9 mouse cellular contexts compared by ENCODE assay signal in genomic region chr19:29683844-29684540, GRCm38 (mm10). TPM values are rescaled to one million over a fixed set of nuclear protein-coding genes. Genes with fewer than 3 reads are reported as not detected.
A peak's percentile ranks its signal among the peaks of the same experiment; 100 is the strongest.
DNase-seq lines count a peak whose midpoint lies in the region; TF ChIP-seq lines count a peak whose summit lies in the region.
"Had no signal": no experiment of that assay in that cellular context is flagged by ENCODE, and none has a peak within 500 bp of the region (broad histone marks: within the 10 kb centered on the region; RNA-seq: fewer than 3 reads in every experiment).

No protein-coding gene starts in this region.

- no peaks in the 10 kb centered on the region for H3K79me2 ChIP-seq in MEL (ENCODE audit: control insufficient read depth, insufficient read depth, low read length, poor library complexity)

- TF ChIP-seq POLR2A in MEL (IDR thresholded peaks at IDR 0.05; ENCODE audit: control insufficient read depth in 1 of 2, insufficient read depth in 1 of 2, low read depth in 1 of 2, low read length in 2 of 2, poor library complexity in 1 of 2), result no peak
- no peak for TF ChIP-seq POLR2A in bone marrow macrophage, adult 2 months (IDR thresholded peaks at IDR 0.05; ENCODE audit: borderline replicate concordance, low read depth, low read length)
- no peak for TF ChIP-seq POLR2A in embryonic fibroblast, embryonic 13.5 days (IDR thresholded peaks at IDR 0.05; ENCODE audit: low read depth, low read length)

- TF ChIP-seq EP300 in MEL (IDR thresholded peaks at IDR 0.05; ENCODE audit: low read depth in 1 of 2, low read length in 2 of 2), result no peak

- peak; percentile 99 for TF ChIP-seq RAD21 in MEL (IDR thresholded peaks at IDR 0.05; ENCODE audit: low read depth, low read length)

- intact Hi-C loops in heart, postnatal 14 days (cut with DNase I), result loop anchor here (2.0 kb wide), 2 partner anchors 137 to 295 kb away; no protein-coding TSS in a partner anchor

- H3K36me3 ChIP-seq in MEL (ENCODE audit: control insufficient read depth in 1 of 2, insufficient read depth in 2 of 2, low read length in 2 of 2), result peaks cover 0 to 11% of the 10 kb centered on the region in 2 experiments; a peak in 2 of 4 replicates

- H3K4me3 ChIP-seq in MEL (ENCODE audit: control insufficient read depth in 1 of 2, insufficient read depth in 1 of 2, low read depth in 2 of 2, low read length in 2 of 2), result no peak overlapping the region
- H3K4me3 ChIP-seq in bone marrow macrophage, adult 2 months (ENCODE audit: insufficient read depth, low read length), result no peak overlapping the region
- no peak overlapping the region for H3K4me3 ChIP-seq in embryonic fibroblast, embryonic 13.5 days (ENCODE audit: insufficient read depth, low read length)
- peak overlapping the region; percentile 43 for H3K4me3 ChIP-seq in layer of hippocampus, adult 2 months
- H3K4me3 ChIP-seq: megakaryocyte, embryonic 14.5 days had no signal

- peak in 2 of 3 experiments; percentile 98 to 99 for TF ChIP-seq CTCF in MEL (IDR thresholded peaks at IDR 0.05 in 2 of 3, conservative IDR thresholded peaks at IDR 0.05 in 1 of 3; ENCODE audit: control insufficient read depth in 1 of 3, insufficient read depth in 1 of 3, low read depth in 2 of 3, low read length in 3 of 3, poor library complexity in 1 of 3, severe bottlenecking in 1 of 3)
- peak; percentile 55 for TF ChIP-seq CTCF in bone marrow macrophage, adult 2 months (IDR thresholded peaks at IDR 0.05; ENCODE audit: low read depth, low read length)
- peak; percentile 52 for TF ChIP-seq CTCF in embryonic fibroblast, embryonic 13.5 days (IDR thresholded peaks at IDR 0.05; ENCODE audit: borderline replicate concordance, insufficient read depth, low read length)
- peak; percentile 93 for TF ChIP-seq CTCF in layer of hippocampus, adult 2 months (conservative IDR thresholded peaks at IDR 0.05)

- H3K4me1 ChIP-seq in MEL (ENCODE audit: control insufficient read depth in 1 of 2, insufficient read depth in 2 of 2, low read length in 2 of 2), result peaks cover 4 to 10% of the 10 kb centered on the region in 2 experiments
- no peaks in the 10 kb centered on the region for H3K4me1 ChIP-seq in bone marrow macrophage, adult 2 months (ENCODE audit: control insufficient read depth, insufficient read depth, low read length)
- H3K4me1 ChIP-seq in embryonic fibroblast, embryonic 13.5 days (ENCODE audit: control insufficient read depth, insufficient read depth, low read length), result no peaks in the 10 kb centered on the region

- DNase-seq in MEL (ENCODE audit: low read depth, low spot score), result peak; percentile 95
- peak; percentile 72 to 84 for DNase-seq in heart, postnatal 14 days
- peak; percentile 82 to 90 for DNase-seq in layer of hippocampus, adult 2 months (ENCODE audit: low spot score in 2 of 2)
- peak; percentile 77 for DNase-seq in lung, postnatal 25 days (ENCODE audit: low spot score)
- DNase-seq in right cerebral cortex, adult 18-20 months, result peak; percentile 80
- DNase-seq in urinary bladder, postnatal 36 days (ENCODE audit: low spot score in 2 of 2), result peak; percentile 62 to 78

- H3K9ac ChIP-seq in MEL (ENCODE audit: control insufficient read depth, low read depth, low read length, poor library complexity, severe bottlenecking), result no peak overlapping the region

- no peak overlapping the region for H3K27ac ChIP-seq in MEL (ENCODE audit: control insufficient read depth, low read depth, low read length)
- no peak overlapping the region for H3K27ac ChIP-seq in bone marrow macrophage, adult 2 months (ENCODE audit: insufficient read depth, low read depth, low read length)
- no peak overlapping the region for H3K27ac ChIP-seq in embryonic fibroblast, embryonic 13.5 days (ENCODE audit: insufficient read depth, low read length)
- peak overlapping the region; percentile 40; the same call in 1 of the 2 replicates for H3K27ac ChIP-seq in layer of hippocampus, adult 2 months

- no peaks in the 10 kb centered on the region for H3K9me3 ChIP-seq in MEL (replicated peaks; ENCODE audit: insufficient read depth, low read length)

- no peaks in the 10 kb centered on the region for H3K27me3 ChIP-seq in MEL (ENCODE audit: control insufficient read depth in 1 of 2, insufficient read depth in 2 of 2, low read length in 2 of 2)

TF ChIP-seq in MEL, 35 proteins besides CTCF, POLR2A, EP300 and RAD21:
- TF ChIP-seq MYB (IDR thresholded peaks at IDR 0.05; ENCODE audit: low read depth, low read length), result no peak
- TF ChIP-seq MEF2A (IDR thresholded peaks at IDR 0.05; ENCODE audit: extremely low read depth, insufficient replicate concordance, low read depth, low read length, poor library complexity, severe bottlenecking), result no peak
- TF ChIP-seq UBTF (IDR thresholded peaks at IDR 0.05; ENCODE audit: borderline replicate concordance, insufficient read depth, low read depth, low read length), result no peak
- TF ChIP-seq SMC3 (IDR thresholded peaks at IDR 0.05; ENCODE audit: low read depth, low read length), result peak; percentile 98
- TF ChIP-seq JUND (IDR thresholded peaks at IDR 0.05; ENCODE audit: low read depth, low read length), result no peak
- peak; percentile 97 for TF ChIP-seq ZC3H11A (IDR thresholded peaks at IDR 0.05; ENCODE audit: low read depth, low read length)
- TF ChIP-seq GATA1 (IDR thresholded peaks at IDR 0.05; ENCODE audit: low read depth, low read length), result no peak
- peak; percentile 28; the same call in 1 of the 2 replicates for TF ChIP-seq SIN3A (IDR thresholded peaks at IDR 0.05; ENCODE audit: low read length)

RNA-seq across cellular contexts. Expression of gene Mlana, which starts 13.6 kb away (rescaled TPM):
- total RNA-seq in MEL (2012; rRNA removed), result 0.27 and 0.69 TPM in 2 replicates
- polyA plus RNA-seq in MEL (2012; ENCODE audit: insufficient read depth in 1 of 2, insufficient read length in 2 of 2, low read depth in 1 of 2, low replicate concordance in 2 of 2, missing spikeins in 1 of 2), result under 1 TPM in 1 of 2 experiments, not detected in 1; 0.78 TPM
- not detected in 2 replicates for polyA plus RNA-seq in bone marrow macrophage, adult 2 months (2012; ENCODE audit: insufficient read depth, insufficient read length, missing spikeins)
- polyA plus RNA-seq in embryonic fibroblast, embryonic 13.5 days (2011; ENCODE audit: insufficient read length, low read depth, missing spikeins), result not detected in 2 replicates
- 1 to 10 TPM in 1 of 2 experiments, under 1 TPM in 1; 1.00 to 1.4 TPM for total RNA-seq in heart, postnatal 14 days (2021)
- total RNA-seq in layer of hippocampus, adult 2 months (2021), result under 1 TPM; 0.56 to 0.79 TPM

RNA-seq across cellular contexts. Expression of gene Ermp1, which starts 35.8 kb away (rescaled TPM):
- 62.3 and 68.4 TPM in 2 replicates for total RNA-seq in MEL (2012; rRNA removed)
- polyA plus RNA-seq in MEL (2012; ENCODE audit: insufficient read depth in 1 of 2, insufficient read length in 2 of 2, low read depth in 1 of 2, low replicate concordance in 2 of 2, missing spikeins in 1 of 2), result 100 to 1,000 TPM in 1 of 2 experiments, 10 to 100 TPM in 1; 82.0 to 167 TPM
- 11.4 and 11.7 TPM in 2 replicates for polyA plus RNA-seq in bone marrow macrophage, adult 2 months (2012; ENCODE audit: insufficient read depth, insufficient read length, missing spikeins)
- polyA plus RNA-seq in embryonic fibroblast, embryonic 13.5 days (2011; ENCODE audit: insufficient read length, low read depth, missing spikeins), result 25.1 and 29.4 TPM in 2 replicates
- total RNA-seq in heart, postnatal 14 days (2021), result 1 to 10 TPM; 9.5 to 9.8 TPM
- 10 to 100 TPM; 57.0 to 59.3 TPM for total RNA-seq in layer of hippocampus, adult 2 months (2021)
